Mouse (Mus musculus) heart, postnatal 0 days (tissue): ENCODE measurements around the gene Synpr. TPM values are rescaled to one million over a fixed set of nuclear protein-coding genes. Genes with fewer than 3 reads are reported as not detected.

ENCODE experiments used
- ATAC-seq: fragments of 200-750 bp; cut with Nextera tagmentation; 2 replicates; pipeline ENCODE4 v1.8.0; 2017; ENCODE audit warnings: low read depth, moderate number of reproducible peaks, moderate library complexity; ENCODE audit not compliant: insufficient read depth
- DNase-seq: peaks from one replicate; pipeline ENCODE4 v3.0.0-alpha.2; 2016; ENCODE audit warnings: low spot score
- H3K27ac ChIP-seq: fragments of 300-500 bp; sonication (generic); 2 replicates; pipeline ENCODE4 v1.5.1; 2014; ENCODE audit warnings: low read depth, mild to moderate bottlenecking
- H3K27me3 ChIP-seq: fragments of 300-500 bp; sonication (generic); 2 replicates; pipeline ENCODE4 v1.6.1; 2014; ENCODE audit warnings: low read length, mixed read lengths; ENCODE audit not compliant: control insufficient read depth, insufficient read depth
- H3K36me3 ChIP-seq: fragments of 300-500 bp; sonication (generic); replicated peaks from 2 replicates; pipeline ENCODE4 v1.6.1; 2014; ENCODE audit warnings: low read length, mixed read lengths; ENCODE audit not compliant: control insufficient read depth, insufficient read depth
- H3K4me1 ChIP-seq: fragments of 300-500 bp; sonication (generic); 2 replicates; pipeline ENCODE4 v1.6.1; 2014; ENCODE audit warnings: antibody characterized with exemption; ENCODE audit not compliant: control insufficient read depth, insufficient read depth
- H3K4me2 ChIP-seq: fragments of 300-500 bp; sonication (generic); 2 replicates; pipeline ENCODE4 v1.6.1; 2014; ENCODE audit warnings: low read depth, mild to moderate bottlenecking, low read length, moderate library complexity
- H3K4me3 ChIP-seq: fragments of 300-500 bp; sonication (generic); 2 replicates; pipeline ENCODE4 v1.5.1; 2014; ENCODE audit warnings: low read depth, low read length
- H3K9ac ChIP-seq: fragments of 300-500 bp; sonication (generic); replicated peaks from 2 replicates; pipeline ENCODE4 v1.6.1; 2014; ENCODE audit warnings: low read depth, low read length, mixed read lengths
- H3K9me3 ChIP-seq: fragments of 300-500 bp; sonication (generic); replicated peaks from 2 replicates; pipeline ENCODE4 v1.6.1; 2016; ENCODE audit warnings: low read length; ENCODE audit not compliant: control insufficient read depth
- CTCF ChIP-seq: IDR thresholded peaks from 2 replicates; pipeline ENCODE4 v1.5.1; 2016; ENCODE audit warnings: antibody characterized with exemption, control low read depth, low read depth
- EP300 ChIP-seq: IDR thresholded peaks from 2 replicates; pipeline ENCODE4 v1.6.1; 2016; ENCODE audit warnings: antibody characterized with exemption, low read depth
- WGBS: fragments of 180-500 bp; shearing (Covaris S2); extraction: QIAGEN DNeasy Blood & Tissue Kit; methylation state at CpG from one replicate; pipeline ENCODE4 v1.1.7; 2014; 5-methylcytosine and 5-hydroxymethylcytosine counted together
- polyA plus RNA-seq: library from polyadenylated mRNA; unstranded; fragments of >200 nt; fragmentation: Nextera tagmentation; extraction: Ambion mirVana; gene quantifications from 2 replicates; pipeline ENCODE4 v1.2.1, GENCODE M21; 2015
- total RNA-seq: library from RNA; depleted of rRNA; stranded (reverse); fragments of >200 nt; gene quantifications from 2 replicates; pipeline ENCODE4 v1.2.3, GENCODE M21; 2014; ENCODE audit warnings: low replicate concordance

Synpr gene
- total and polyA plus RNA-seq, 2 experiments from 2014 or later = 0.04 to 0.15 TPM

DNA sequence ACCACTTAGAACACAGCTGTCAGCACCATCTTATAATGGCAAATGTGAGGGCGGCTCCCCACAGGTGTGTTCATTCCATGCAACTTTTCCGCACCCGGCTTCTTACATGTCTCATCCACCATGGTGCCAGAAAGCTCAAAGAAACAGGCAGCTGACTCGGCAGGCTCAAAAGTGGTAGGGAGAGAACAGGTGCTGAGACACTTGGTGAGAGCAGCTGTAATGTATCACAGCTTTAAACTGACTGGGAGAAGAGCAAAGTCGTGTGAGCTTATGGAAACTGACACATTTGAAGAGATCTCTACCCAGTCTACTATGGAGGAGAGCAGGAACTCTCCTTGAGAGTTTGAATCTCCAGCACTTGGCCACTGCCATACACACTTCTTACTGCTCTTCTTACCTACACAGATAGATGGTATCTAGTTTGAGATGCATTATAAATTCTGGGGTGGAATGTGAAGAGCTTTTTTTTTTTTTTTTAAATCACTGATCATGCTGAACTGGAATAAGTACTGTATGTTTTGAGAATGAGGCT lies 234.1 kb downstream of the Synpr start:
- TF ChIP-seq EP300 = no peak
- no peaks in the 10 kb centered on the region for H3K9me3 ChIP-seq
- DNase-seq = no peak
- H3K4me1 ChIP-seq = no peaks in the 10 kb centered on the region
- no peaks in the 10 kb centered on the region for H3K36me3 ChIP-seq
- H3K9ac ChIP-seq = no peak overlapping the region
- no peak overlapping the region for H3K27ac ChIP-seq
- 76% methylated on average over 5 of the region's 5 CpGs for WGBS
- no peak for ATAC-seq
- no peaks in the 10 kb centered on the region for H3K27me3 ChIP-seq
- no peak overlapping the region for H3K4me2 ChIP-seq
- H3K4me3 ChIP-seq = no peak overlapping the region

DNA sequence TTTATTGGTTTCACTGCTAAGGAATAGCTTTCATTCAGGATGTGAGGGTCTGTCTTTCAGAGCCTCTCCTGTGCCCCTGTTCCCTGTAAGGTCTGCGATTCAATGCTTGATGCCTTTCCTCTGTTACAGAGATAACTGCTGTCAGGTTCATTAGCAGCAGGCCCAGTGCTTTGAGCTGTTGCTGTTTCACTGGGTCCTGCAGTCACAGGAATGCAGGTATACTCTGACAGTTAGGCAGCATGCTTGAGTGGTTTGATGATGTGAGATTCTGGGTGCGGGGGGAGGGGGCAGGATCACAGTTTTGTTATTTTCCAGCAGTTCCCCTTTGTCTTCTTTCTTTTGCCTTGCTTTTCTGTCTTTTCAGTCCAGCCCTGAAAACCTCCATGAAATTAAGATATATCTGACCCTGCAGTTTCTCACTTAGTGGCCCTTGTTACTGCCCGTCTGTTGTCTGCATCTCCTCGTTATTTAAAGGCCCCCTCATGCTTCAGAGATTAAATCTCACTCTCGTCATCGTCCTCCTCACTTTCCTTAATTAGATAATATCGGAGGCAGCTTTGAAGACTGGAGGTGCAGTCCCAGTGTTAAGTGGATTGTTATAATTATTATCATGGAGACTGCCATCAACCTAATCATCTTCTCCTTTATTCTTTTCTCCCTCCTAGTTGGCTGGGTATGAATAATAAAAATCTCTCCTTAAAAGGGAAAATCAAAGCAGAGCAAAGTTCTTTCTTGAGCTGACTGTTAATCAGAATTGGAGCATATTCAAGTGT lies 234.8 kb downstream of the Synpr start:
- Histone ChIP-seq H3K27ac (no peak overlapping the region), H3K27me3 (no peaks in the 10 kb centered on the region), H3K9me3 (no peaks in the 10 kb centered on the region), H3K4me2 (no peak overlapping the region), H3K36me3 (no peaks in the 10 kb centered on the region), H3K9ac (no peak overlapping the region), H3K4me3 (no peak overlapping the region), H3K4me1 (no peaks in the 10 kb centered on the region)
- ATAC-seq = no peak
- TF ChIP-seq CTCF (no peak), EP300 (no peak)
- DNase-seq = no peak
- 47% methylated on average over 7 of the region's 7 CpGs for WGBS

DNA sequence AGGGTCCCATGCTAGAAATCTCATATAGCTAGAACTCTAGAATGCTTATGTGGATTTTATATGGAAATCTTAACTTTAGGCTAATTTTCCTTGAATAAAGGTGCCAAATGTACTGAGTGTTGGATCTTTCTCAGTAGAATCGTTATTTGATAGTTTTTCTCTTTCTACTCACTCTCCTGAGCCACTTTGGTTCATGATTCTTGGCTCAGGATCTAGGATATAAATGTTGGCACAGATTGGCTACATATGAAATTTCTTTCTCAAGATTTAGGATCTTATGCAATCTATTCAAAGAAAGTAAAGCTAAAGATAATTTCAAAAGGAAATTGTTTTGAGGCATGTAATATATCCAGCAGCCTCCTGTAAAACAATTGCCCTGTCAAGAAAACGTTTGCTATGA lies 263.2 kb downstream of the Synpr start:
- Histone ChIP-seq H3K4me2 (no peak overlapping the region), H3K9me3 (no peaks in the 10 kb centered on the region), H3K27me3 (no peaks in the 10 kb centered on the region), H3K27ac (no peak overlapping the region), H3K9ac (no peak overlapping the region), H3K4me1 (no peaks in the 10 kb centered on the region), H3K4me3 (no peak overlapping the region), H3K36me3 (no peaks in the 10 kb centered on the region)
- WGBS = 44% methylated on average over 2 of the region's 2 CpGs
- DNase-seq (no peak), ATAC-seq (no peak)
- TF ChIP-seq EP300 (no peak), CTCF (no peak)

DNA sequence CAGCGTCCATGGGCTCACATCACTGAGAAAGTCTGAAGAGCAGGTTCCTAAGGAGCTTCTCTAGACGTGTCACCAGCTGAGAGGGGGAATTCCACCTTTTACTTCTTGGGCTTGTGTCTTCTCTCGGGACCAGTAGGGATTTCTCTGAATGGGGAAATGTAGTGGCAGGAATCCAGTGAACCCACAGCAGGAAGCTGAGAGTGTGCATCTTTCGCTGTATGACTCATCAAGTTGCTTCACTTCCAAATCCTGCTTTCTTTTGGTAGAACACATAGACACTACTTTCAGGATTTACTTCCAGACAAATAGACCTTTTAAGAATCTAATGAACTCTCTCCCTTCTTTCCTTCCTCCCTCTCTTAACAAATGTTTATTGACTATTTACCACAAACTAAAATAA lies 266.6 kb downstream of the Synpr start:
- ATAC-seq (no peak), DNase-seq (no peak)
- H3K4me3 ChIP-seq = no peak overlapping the region
- no peak overlapping the region for H3K9ac ChIP-seq
- H3K27me3 ChIP-seq = no peaks in the 10 kb centered on the region
- no peak overlapping the region for H3K4me2 ChIP-seq
- TF ChIP-seq EP300 (no peak), CTCF (no peak)
- 52% methylated on average over 4 of the region's 4 CpGs for WGBS
- H3K36me3 ChIP-seq = no peaks in the 10 kb centered on the region
- H3K4me1 ChIP-seq = no peaks in the 10 kb centered on the region
- no peak overlapping the region for H3K27ac ChIP-seq
- no peaks in the 10 kb centered on the region for H3K9me3 ChIP-seq

DNA sequence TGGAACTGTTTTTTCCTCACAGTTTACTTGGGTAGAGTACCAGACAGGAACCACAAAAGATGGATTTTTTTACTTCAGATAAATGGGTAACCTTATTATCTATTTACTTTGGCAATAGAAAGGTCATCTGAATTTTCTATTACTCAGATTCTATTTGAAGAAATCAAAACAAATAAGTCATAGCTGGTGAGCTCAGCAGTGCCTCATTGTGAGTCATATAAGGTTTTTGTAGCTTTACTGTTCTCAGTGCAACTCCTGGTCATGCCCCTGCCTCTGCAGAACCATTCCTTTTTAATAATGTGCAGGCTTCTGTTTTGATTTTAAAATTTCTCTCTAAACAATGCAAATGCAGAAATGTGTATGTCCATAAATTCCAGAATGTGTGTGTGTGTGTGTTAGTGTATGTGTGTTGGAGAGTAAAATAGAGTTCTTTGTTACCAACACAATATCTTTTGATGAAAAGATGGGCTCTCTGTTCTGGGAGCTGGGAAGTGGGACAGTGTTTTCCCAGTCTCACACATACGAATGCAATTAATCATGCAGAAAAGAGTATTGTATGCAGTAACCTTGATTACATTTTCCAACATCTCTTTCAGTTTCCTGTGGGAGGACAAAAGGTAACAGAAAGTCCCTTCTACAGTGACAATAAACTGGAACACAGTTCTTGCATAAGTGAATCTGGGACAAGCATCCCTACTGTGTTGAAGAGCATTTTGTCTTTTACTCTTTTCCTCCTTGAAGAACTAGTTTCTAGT lies 269.2 kb downstream of the Synpr start:
- DNase-seq (no peak), ATAC-seq (no peak)
- Histone ChIP-seq H3K27ac (no peak overlapping the region), H3K9me3 (no peaks in the 10 kb centered on the region), H3K36me3 (no peaks in the 10 kb centered on the region), H3K27me3 (no peaks in the 10 kb centered on the region), H3K4me3 (no peak overlapping the region), H3K4me1 (no peaks in the 10 kb centered on the region), H3K9ac (no peak overlapping the region), H3K4me2 (no peak overlapping the region)
- no peak for TF ChIP-seq CTCF
- no peak for TF ChIP-seq EP300
- whole genome bisulfite sequencing = 57% methylated on average over 1 of the region's 1 CpGs
